ENCODE assay signal across 15 mouse cellular contexts in genomic region chr4:68319575-68319974, GRCm38 (mm10).
"Had no signal": no experiment of that assay in that cellular context is flagged by ENCODE, and none has a peak within 500 bp of the region (broad histone marks: within the 10 kb centered on the region; RNA-seq: fewer than 3 reads in every experiment).

No protein-coding gene starts in this region.

- H3K27me3 ChIP-seq: liver, embryonic 15.5 days; neural tube, embryonic 12.5 days had no signal

- H3K9me3 ChIP-seq: liver, embryonic 15.5 days; midbrain, embryonic 10.5 days; neural tube, embryonic 12.5 days had no signal

- H3K4me1 ChIP-seq: liver, embryonic 15.5 days; midbrain, embryonic 10.5 days; neural tube, embryonic 12.5 days had no signal

- H3K9ac ChIP-seq: liver, embryonic 15.5 days; neural tube, embryonic 12.5 days had no signal

- DNase-seq: kidney, adult 2 months; left cerebral cortex, postnatal 4 days; lung, adult 2 months; lung, postnatal 36 days; retina, postnatal 1 day; right cerebral cortex, postnatal 4 days; spleen, adult 18-20 months; thymus, adult 2 months; thymus, postnatal 25 days had no signal

- H3K4me3 ChIP-seq: liver, embryonic 15.5 days; midbrain, embryonic 10.5 days; myocyte; neural tube, embryonic 12.5 days had no signal

- H3K4me2 ChIP-seq: liver, embryonic 11.5 days; liver, embryonic 15.5 days; neural tube, embryonic 12.5 days had no signal

- H3K36me3 ChIP-seq: liver, embryonic 15.5 days; midbrain, embryonic 10.5 days; neural tube, embryonic 12.5 days had no signal

- H3K27ac ChIP-seq: liver, embryonic 15.5 days; midbrain, embryonic 10.5 days; neural tube, embryonic 12.5 days had no signal

- ATAC-seq: lung, postnatal 0 days had no signal
